Mouse (Mus musculus) embryonic facial prominence, embryonic 11.5 days (tissue): ENCODE measurements around the gene Inpp4a. TPM values are rescaled to one million over a fixed set of nuclear protein-coding genes. Genes with fewer than 3 reads are reported as not detected.

Experiments
- ATAC-seq: fragments of 200-750 bp; cut with Nextera tagmentation; replicated peaks from 2 replicates; pipeline ENCODE4 v1.8.0; 2017; ENCODE audit warnings: low read depth; ENCODE audit not compliant: insufficient number of reproducible peaks, low FRiP score, low TSS enrichment
- DNase-seq: peaks from one replicate; pipeline ENCODE4 v3.0.0-alpha.2; 2015; ENCODE audit warnings: low spot score
- H3K27ac ChIP-seq: fragments of 300-500 bp; sonication (generic); replicated peaks from 2 replicates; pipeline ENCODE4 v1.5.1; 2014; ENCODE audit warnings: mild to moderate bottlenecking, low read depth, low read length, control low read depth
- H3K27me3 ChIP-seq: fragments of 300-500 bp; sonication (generic); 2 replicates; pipeline ENCODE4 v1.6.1; 2014; ENCODE audit warnings: mild to moderate bottlenecking, low read length, moderate library complexity, mixed read lengths; ENCODE audit not compliant: control insufficient read depth, insufficient read depth
- H3K36me3 ChIP-seq: fragments of 300-500 bp; sonication (generic); replicated peaks from 2 replicates; pipeline ENCODE4 v1.6.1; 2014; ENCODE audit warnings: low read depth, mild to moderate bottlenecking, low read length, moderate library complexity, mixed read lengths; ENCODE audit not compliant: control insufficient read depth, insufficient read depth
- H3K4me1 ChIP-seq: fragments of 300-500 bp; sonication (generic); 2 replicates; pipeline ENCODE4 v1.6.1; 2014; ENCODE audit warnings: low read length, mixed read lengths; ENCODE audit not compliant: control insufficient read depth, insufficient read depth
- H3K4me2 ChIP-seq: fragments of 300-500 bp; sonication (generic); 2 replicates; pipeline ENCODE4 v1.6.1; 2014; ENCODE audit warnings: low read depth, mild to moderate bottlenecking, control low read depth, low read length, moderate library complexity
- H3K4me3 ChIP-seq: fragments of 300-500 bp; sonication (generic); 2 replicates; pipeline ENCODE4 v1.5.1; 2014; ENCODE audit warnings: low read depth, low read length, control low read depth
- H3K9ac ChIP-seq: fragments of 300-500 bp; sonication (generic); replicated peaks from 2 replicates; pipeline ENCODE4 v1.6.1; 2014; ENCODE audit warnings: mild to moderate bottlenecking, control low read depth, low read length
- H3K9me3 ChIP-seq: fragments of 300-500 bp; sonication (generic); replicated peaks from 2 replicates; pipeline ENCODE4 v1.6.1; 2016; ENCODE audit warnings: mild to moderate bottlenecking, low read length, inconsistent platforms, mixed read lengths; ENCODE audit not compliant: control insufficient read depth
- WGBS: fragments of 180-500 bp; shearing (Covaris S2); extraction: QIAGEN DNeasy Blood & Tissue Kit; methylation state at CpG from one replicate; pipeline ENCODE4 v1.1.7; 2014; 5-methylcytosine and 5-hydroxymethylcytosine counted together
- polyA plus RNA-seq: library from polyadenylated mRNA; unstranded; fragments of >200 nt; fragmentation: Nextera tagmentation; extraction: Ambion mirVana; gene quantifications from 2 replicates; pipeline ENCODE4 v1.2.1, GENCODE M21; 2014

The Inpp4a gene
- polyA plus RNA-seq, 1 experiment from 2014 or later = 14.3 TPM

DNA sequence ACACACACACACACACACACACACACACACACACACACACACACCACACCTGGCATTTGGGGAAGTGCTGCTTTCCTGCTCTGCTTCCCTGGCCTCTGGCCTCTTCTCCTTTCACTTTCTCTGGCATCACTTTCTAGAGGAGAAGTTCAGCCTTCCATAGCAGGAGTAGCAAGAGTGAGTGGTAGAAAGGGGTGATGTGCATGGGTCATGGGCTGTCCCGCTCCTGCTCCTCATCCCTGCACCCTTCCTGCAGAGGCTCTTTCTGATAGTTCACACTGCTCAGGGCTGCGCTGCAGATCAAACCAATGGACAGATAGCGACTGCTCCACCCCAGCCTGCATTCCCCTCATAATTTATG lies 9.1 kb downstream of the Inpp4a start:
- H3K27ac ChIP-seq = no peak overlapping the region
- no peak for DNase-seq
- H3K4me3 ChIP-seq = no peak overlapping the region
- H3K4me1 ChIP-seq = no peaks in the 10 kb centered on the region
- no peaks in the 10 kb centered on the region for H3K9me3 ChIP-seq
- no peak overlapping the region for H3K9ac ChIP-seq
- ATAC-seq = no peak
- H3K36me3 ChIP-seq = no peaks in the 10 kb centered on the region
- H3K27me3 ChIP-seq = no peaks in the 10 kb centered on the region
- no peak overlapping the region for H3K4me2 ChIP-seq
- 79% methylated on average over 3 of the region's 3 CpGs for WGBS

DNA sequence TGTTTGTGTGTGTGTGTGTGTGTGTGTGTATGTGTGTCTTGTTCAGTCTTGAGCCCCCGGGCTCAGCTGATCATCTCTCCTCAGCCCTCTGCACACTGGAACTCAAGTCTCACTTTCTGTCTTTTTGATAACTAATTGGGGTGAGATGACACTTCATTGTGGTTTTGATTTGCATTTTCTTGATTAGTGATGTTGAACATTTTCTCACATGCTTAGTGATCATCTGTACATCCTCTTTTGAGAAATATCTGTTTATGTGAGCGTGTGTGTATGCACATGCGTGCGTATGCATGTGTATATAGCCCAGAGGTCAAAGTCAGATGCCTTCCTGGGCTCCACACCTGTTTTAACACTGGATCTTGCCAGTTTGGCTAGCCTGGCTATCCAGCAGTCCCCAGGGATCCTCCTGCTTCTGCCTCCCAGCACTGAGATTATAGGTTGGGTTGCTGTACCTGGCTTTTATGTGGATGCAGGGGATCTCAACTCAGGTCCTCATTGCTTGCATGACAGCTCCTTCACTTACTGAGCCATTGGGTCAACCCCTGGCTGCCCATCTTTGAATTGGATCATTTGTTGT lies 10.4 kb downstream of the Inpp4a start:
- no peak overlapping the region for H3K27ac ChIP-seq
- H3K4me2 ChIP-seq = no peak overlapping the region
- H3K9ac ChIP-seq = no peak overlapping the region
- no peaks in the 10 kb centered on the region for H3K27me3 ChIP-seq
- WGBS = 93% methylated on average over 4 of the region's 4 CpGs
- DNase-seq = no peak
- no peaks in the 10 kb centered on the region for H3K9me3 ChIP-seq
- no peak overlapping the region for H3K4me3 ChIP-seq
- H3K4me1 ChIP-seq = no peaks in the 10 kb centered on the region
- ATAC-seq = no peak
- H3K36me3 ChIP-seq = no peaks in the 10 kb centered on the region

DNA sequence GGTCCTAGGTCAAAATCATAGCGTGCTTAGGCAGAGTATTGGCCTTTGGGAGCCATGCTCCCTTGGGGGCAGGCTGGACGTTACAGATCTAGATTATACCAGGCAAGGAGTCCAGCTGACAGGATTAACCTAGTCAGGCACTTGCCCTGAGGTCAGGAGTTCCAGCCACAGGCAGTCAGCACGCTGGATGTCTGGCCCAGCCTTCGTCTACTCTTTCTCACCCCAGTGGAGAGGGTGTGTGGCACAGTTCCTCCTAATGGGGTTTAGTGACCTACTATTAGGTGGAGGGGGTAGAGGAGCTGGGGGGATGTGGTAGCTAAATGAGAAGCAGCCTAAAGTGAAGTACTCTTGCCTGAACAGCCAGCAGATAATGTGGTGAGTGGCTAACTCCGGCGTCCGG lies 14.7 kb downstream of the Inpp4a start:
- Histone ChIP-seq H3K4me3 (no peak overlapping the region), H3K9me3 (no peaks in the 10 kb centered on the region), H3K4me1 (no peaks in the 10 kb centered on the region), H3K27me3 (no peaks in the 10 kb centered on the region), H3K4me2 (no peak overlapping the region), H3K27ac (no peak overlapping the region), H3K36me3 (no peaks in the 10 kb centered on the region), H3K9ac (no peak overlapping the region)
- WGBS = 32% methylated on average over 7 of the region's 7 CpGs
- ATAC-seq (no peak), DNase-seq (no peak)

DNA sequence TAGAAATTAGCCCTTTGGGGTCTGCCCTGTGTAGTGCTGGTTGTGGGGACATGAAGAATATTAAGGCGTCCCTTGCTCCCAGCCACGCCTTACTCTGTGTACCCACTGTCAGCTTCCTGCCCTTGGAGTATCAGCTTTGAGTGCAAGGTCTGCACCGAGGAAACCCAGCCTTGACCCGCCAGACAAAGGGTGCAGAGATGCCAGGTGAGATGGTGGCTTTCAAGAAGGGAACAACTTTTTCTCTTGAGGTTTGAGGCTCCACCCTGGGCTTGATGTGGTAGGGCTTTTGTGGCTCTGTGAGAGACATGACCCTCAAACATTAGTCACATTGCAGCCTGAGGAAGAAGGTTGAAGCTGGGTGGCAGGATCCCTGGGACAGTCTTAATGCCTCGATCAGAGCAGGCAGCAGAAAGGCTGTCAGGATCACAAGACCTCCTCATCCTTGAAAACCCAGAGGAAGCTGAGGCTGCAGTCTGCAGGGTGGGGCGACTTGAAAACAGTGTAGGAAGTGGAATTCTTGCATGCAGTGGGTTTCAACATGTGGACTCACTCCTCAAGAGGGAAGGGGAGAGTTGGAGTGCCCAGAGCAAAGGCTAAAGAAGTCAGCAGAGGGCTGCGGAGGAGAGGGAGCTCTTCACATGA lies 18.1 kb downstream of the Inpp4a start:
- no peaks in the 10 kb centered on the region for H3K9me3 ChIP-seq
- WGBS = 80% methylated on average over 7 of the region's 7 CpGs
- no peak overlapping the region for H3K4me3 ChIP-seq
- H3K9ac ChIP-seq = no peak overlapping the region
- DNase-seq (no peak), ATAC-seq (no peak)
- no peak overlapping the region for H3K27ac ChIP-seq
- no peaks in the 10 kb centered on the region for H3K36me3 ChIP-seq
- H3K4me2 ChIP-seq = no peak overlapping the region
- no peaks in the 10 kb centered on the region for H3K4me1 ChIP-seq
- no peaks in the 10 kb centered on the region for H3K27me3 ChIP-seq

DNA sequence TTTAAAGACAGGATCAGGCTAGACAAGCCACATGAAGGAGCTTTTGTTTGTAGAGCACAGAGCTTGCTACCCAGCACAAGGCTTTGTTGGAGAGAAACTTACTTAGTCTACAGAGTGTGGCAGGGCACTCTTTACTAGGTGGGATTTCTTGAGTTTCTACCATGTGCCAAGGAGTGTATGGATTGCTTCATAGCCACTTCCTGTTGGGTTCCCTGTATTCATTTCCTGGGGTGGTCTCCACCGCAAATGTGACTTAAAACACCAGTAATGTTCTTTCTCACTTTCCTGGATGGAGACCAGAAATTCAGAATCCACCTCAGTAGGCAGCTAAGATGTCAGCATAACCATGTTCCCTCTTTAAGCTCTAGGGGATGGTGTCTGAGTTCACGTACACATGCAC lies 18.9 kb downstream of the Inpp4a start:
- DNase-seq = no peak
- no peak overlapping the region for H3K4me3 ChIP-seq
- no peaks in the 10 kb centered on the region for H3K27me3 ChIP-seq
- ATAC-seq = no peak
- H3K36me3 ChIP-seq = no peaks in the 10 kb centered on the region
- H3K9ac ChIP-seq = no peak overlapping the region
- H3K4me2 ChIP-seq = no peak overlapping the region
- WGBS = 88% methylated on average over 2 of the region's 2 CpGs
- no peaks in the 10 kb centered on the region for H3K4me1 ChIP-seq
- H3K27ac ChIP-seq = no peak overlapping the region
- H3K9me3 ChIP-seq = no peaks in the 10 kb centered on the region

DNA sequence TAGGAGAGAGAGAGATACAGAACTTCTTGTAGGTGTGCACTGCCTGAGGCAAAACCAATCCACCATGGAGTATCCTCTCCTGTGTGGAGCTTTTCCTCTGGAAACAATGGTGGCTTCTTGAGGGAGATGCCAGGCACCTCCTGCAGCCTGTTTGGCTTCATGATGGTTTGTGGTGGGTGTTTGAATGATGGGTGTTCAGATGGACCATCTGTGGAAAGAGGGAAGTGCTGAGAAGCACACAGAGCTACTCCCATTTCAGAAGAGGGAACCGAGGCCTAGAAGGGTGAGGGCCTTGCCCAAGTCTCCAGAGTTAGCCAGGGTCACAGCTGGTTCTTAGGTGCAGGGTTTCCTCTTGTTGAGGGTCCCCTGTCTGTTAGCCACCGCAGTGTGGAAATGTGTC lies 23.0 kb downstream of the Inpp4a start:
- Histone ChIP-seq H3K4me2 (no peak overlapping the region), H3K9me3 (no peaks in the 10 kb centered on the region), H3K4me3 (no peak overlapping the region), H3K27ac (no peak overlapping the region), H3K4me1 (no peaks in the 10 kb centered on the region), H3K27me3 (no peaks in the 10 kb centered on the region), H3K9ac (no peak overlapping the region), H3K36me3 (no peaks in the 10 kb centered on the region)
- no peak for DNase-seq
- no peak for ATAC-seq
- WGBS = 86% methylated on average over 2 of the region's 2 CpGs

DNA sequence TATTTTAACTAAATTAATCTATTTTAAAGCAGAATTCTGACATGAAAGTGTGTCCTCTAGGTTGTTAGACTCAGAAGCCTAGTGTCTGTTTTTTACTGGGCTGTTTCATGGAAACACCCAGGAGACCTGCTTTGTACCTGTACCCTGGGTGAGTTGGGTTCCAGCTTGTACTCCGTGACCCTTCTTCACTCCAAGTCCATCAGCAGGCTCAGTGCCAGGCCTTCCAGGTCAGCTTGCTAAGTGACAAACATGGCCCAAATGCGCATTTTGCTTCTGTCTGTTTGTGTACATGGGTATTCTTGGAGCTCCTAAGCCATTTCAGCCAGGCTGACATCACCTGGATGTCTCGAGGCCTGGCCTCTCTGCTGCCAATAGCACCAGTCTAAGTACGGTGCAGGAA lies 23.5 kb downstream of the Inpp4a start:
- no peaks in the 10 kb centered on the region for H3K27me3 ChIP-seq
- H3K27ac ChIP-seq = no peak overlapping the region
- no peaks in the 10 kb centered on the region for H3K9me3 ChIP-seq
- DNase-seq = no peak
- no peaks in the 10 kb centered on the region for H3K4me1 ChIP-seq
- H3K36me3 ChIP-seq = no peaks in the 10 kb centered on the region
- no peak overlapping the region for H3K4me3 ChIP-seq
- no peak overlapping the region for H3K4me2 ChIP-seq
- no peak for ATAC-seq
- H3K9ac ChIP-seq = no peak overlapping the region
- WGBS = 89% methylated on average over 4 of the region's 4 CpGs

DNA sequence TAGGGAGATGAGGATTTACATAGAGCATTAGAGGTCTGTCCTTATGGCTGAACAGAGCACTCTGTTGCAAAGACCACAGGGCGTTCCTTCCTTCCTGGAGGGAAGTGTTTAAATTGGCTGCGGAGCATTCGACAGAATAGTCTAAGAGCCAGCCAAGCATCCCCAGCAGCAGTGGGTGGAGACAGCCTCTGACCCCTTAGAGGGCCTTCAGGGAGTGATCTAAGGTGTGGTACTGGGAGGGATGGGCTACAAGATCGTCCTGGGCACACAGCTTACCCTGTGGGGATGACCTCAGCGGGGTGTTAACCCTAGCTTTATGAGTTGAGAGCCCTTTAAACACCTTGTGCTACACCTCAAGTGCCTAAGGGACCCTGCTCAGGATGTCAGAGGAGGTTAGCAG lies 24.9 kb downstream of the Inpp4a start:
- H3K4me1 ChIP-seq = no peaks in the 10 kb centered on the region
- H3K27me3 ChIP-seq = no peaks in the 10 kb centered on the region
- WGBS = 37% methylated on average over 5 of the region's 5 CpGs
- H3K9ac ChIP-seq = no peak overlapping the region
- H3K9me3 ChIP-seq = no peaks in the 10 kb centered on the region
- no peak overlapping the region for H3K27ac ChIP-seq
- no peak for DNase-seq
- H3K4me3 ChIP-seq = no peak overlapping the region
- no peak for ATAC-seq
- H3K36me3 ChIP-seq = no peaks in the 10 kb centered on the region
- H3K4me2 ChIP-seq = no peak overlapping the region
